Mouse (Mus musculus) heart, embryonic 13.5 days (tissue): Measurements from ENCODE around the gene Iltifb. TPM values are rescaled to one million over a fixed set of nuclear protein-coding genes. Genes with fewer than 3 reads are reported as not detected.
A peak's percentile ranks its signal among the peaks of the same experiment; 100 is the strongest.
"Not testable (repeated sequence)": the region's sequence is repeated elsewhere in the genome, so short reads cannot be mapped to it uniquely, and the experiment has no call there.

ENCODE experiments used
- ATAC-seq: fragments of 200-750 bp; cut with Nextera tagmentation; 2 replicates; pipeline ENCODE4 v1.8.0; 2017; ENCODE audit warnings: moderate TSS enrichment; ENCODE audit not compliant: insufficient number of reproducible peaks, low FRiP score, low TSS enrichment; ENCODE audit errors: extremely low read depth
- H3K27ac ChIP-seq: fragments of 300-500 bp; sonication (generic); replicated peaks from 2 replicates; pipeline ENCODE4 v1.5.1; 2015; ENCODE audit warnings: moderate library complexity, mild to moderate bottlenecking, inconsistent platforms
- H3K27me3 ChIP-seq: fragments of 300-500 bp; sonication (generic); replicated peaks from 2 replicates; pipeline ENCODE4 v1.6.1; 2015; ENCODE audit warnings: mild to moderate bottlenecking, inconsistent platforms
- H3K36me3 ChIP-seq: fragments of 300-500 bp; sonication (generic); 2 replicates; pipeline ENCODE4 v1.6.1; 2015; ENCODE audit warnings: mild to moderate bottlenecking, inconsistent platforms
- H3K4me1 ChIP-seq: fragments of 300-500 bp; sonication (generic); 2 replicates; pipeline ENCODE4 v1.6.1; 2015; ENCODE audit warnings: inconsistent platforms
- H3K4me2 ChIP-seq: fragments of 300-500 bp; sonication (generic); 2 replicates; pipeline ENCODE4 v1.6.1; 2015; ENCODE audit warnings: inconsistent platforms, mild to moderate bottlenecking, moderate library complexity
- H3K4me3 ChIP-seq: fragments of 300-500 bp; sonication (generic); 2 replicates; pipeline ENCODE4 v1.5.1; 2015; ENCODE audit warnings: moderate library complexity, mild to moderate bottlenecking, inconsistent platforms
- H3K9ac ChIP-seq: fragments of 300-500 bp; sonication (generic); 2 replicates; pipeline ENCODE4 v1.6.1; 2015; ENCODE audit warnings: inconsistent platforms, mild to moderate bottlenecking, moderate library complexity
- H3K9me3 ChIP-seq: fragments of 300-500 bp; sonication (generic); 2 replicates; pipeline ENCODE4 v1.6.1; 2016; ENCODE audit warnings: inconsistent platforms
- WGBS: fragments of 180-500 bp; shearing (Covaris S2); methylation state at CpG from one replicate; pipeline ENCODE4 v1.1.7; 2015; ENCODE audit warnings: mixed read lengths; 5-methylcytosine and 5-hydroxymethylcytosine counted together
- polyA plus RNA-seq: library from polyadenylated mRNA; unstranded; fragments of >200 nt; fragmentation: Nextera tagmentation; extraction: Ambion mirVana; gene quantifications from 2 replicates; pipeline ENCODE4 v1.2.1, GENCODE M21; 2015

Gene Iltifb
- polyA plus RNA-seq, result not detected in 2 replicates

GRCm38 (mm10) chr10:118294938-118295337, at the start of gene Iltifb:
Gene Iltifb, minus strand, starts transcription at chr10:118295038.
- Histone ChIP-seq H3K27me3 (no peaks in the 10 kb centered on the region), H3K4me3 (no peak within 1 kb of the TSS), H3K36me3 (no peaks in the 10 kb centered on the region), H3K9ac (no peak within 1 kb of the TSS), H3K4me2 (no peak within 1 kb of the TSS), H3K4me1 (no peaks in the 10 kb centered on the region), H3K9me3 (no peaks in the 10 kb centered on the region), H3K27ac (no peak within 1 kb of the TSS)
- no peak for ATAC-seq
- whole genome bisulfite sequencing, result 70% methylated on average over 6 of the region's 6 CpGs

- H3K27ac ChIP-seq, H3K27me3 ChIP-seq, H3K4me3 ChIP-seq, H3K9me3 ChIP-seq, ATAC-seq, H3K4me1 ChIP-seq, H3K4me2 ChIP-seq, H3K36me3 ChIP-seq, H3K9ac ChIP-seq: not testable (repeated sequence)
- no CpG with 5 or more reads among the region's 14 CpGs for WGBS
Observed at GRCm38 (mm10) chr10:118343155-118343554, 48.3 kb upstream of the Iltifb start, which contains the start of gene Gm9046. Gene Gm9046, minus strand, starts transcription at chr10:118343255.

- not testable (repeated sequence) for ATAC-seq
- no CpG with 5 or more reads among the region's 14 CpGs for WGBS
Observed at GRCm38 (mm10) chr10:118337731-118338130, 42.9 kb upstream of the Iltifb start, which contains the start of gene Gm9045. Gene Gm9045, minus strand, starts transcription at chr10:118337831.

DNA sequence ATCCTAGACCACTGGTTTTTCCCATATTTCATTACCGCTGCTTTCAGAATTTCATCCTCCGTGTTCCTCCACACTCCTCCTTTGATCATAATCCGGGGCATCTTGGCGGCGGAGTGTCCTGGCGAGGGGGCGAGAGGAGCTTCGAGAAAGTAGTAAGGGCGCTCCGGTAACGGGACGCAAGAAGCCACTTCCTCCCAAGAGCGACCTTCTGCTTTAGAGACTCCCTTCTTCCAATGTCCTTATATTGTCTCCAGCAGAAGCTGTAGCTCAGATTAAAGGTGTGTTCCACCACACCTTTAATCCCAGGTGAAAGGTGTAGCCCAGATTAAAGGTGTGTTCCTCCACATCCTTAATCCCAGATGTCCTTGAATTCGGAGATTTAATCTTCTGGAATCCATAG, 37.5 kb upstream of the Iltifb start, which contains the start of gene Gm9044:
TSS of gene Gm9044 (minus strand) at position 101 of the 400 bp plus-strand sequence.
- H3K9me3 ChIP-seq, H3K27ac ChIP-seq, ATAC-seq, H3K4me1 ChIP-seq, H3K36me3 ChIP-seq, H3K4me3 ChIP-seq, H3K4me2 ChIP-seq, H3K27me3 ChIP-seq, H3K9ac ChIP-seq: not testable (repeated sequence)
- WGBS, result no CpG with 5 or more reads among the region's 14 CpGs

More at GRCm38 (mm10) chr10:118337731-118338130, 42.9 kb upstream of the Iltifb start, which contains the start of gene Gm9045:
- H3K9ac ChIP-seq, H3K27ac ChIP-seq, H3K4me2 ChIP-seq, H3K27me3 ChIP-seq, H3K4me3 ChIP-seq, H3K36me3 ChIP-seq, H3K9me3 ChIP-seq, H3K4me1 ChIP-seq: not testable (repeated sequence)

DNA sequence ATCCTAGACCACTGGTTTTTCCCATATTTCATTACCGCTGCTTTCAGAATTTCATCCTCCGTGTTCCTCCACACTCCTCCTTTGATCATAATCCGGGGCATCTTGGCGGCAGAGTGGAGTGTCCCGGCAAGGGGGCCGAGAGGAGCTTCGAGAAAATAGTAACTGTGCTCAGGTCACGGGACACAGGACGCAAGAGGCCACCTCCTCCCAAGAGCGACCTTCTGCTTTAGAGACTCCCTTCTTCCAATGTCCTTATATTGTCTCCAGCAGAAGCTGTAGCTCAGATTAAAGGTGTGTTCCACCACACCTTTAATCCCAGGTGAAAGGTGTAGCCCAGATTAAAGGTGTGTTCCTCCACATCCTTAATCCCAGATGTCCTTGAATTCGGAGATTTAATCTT, 32.0 kb upstream of the Iltifb start, which contains the start of gene Gm9040:
TSS of gene Gm9040 (minus strand) at position 101 of the 400 bp plus-strand sequence.
- H3K27me3 ChIP-seq, H3K4me1 ChIP-seq, H3K27ac ChIP-seq, H3K9me3 ChIP-seq, H3K4me2 ChIP-seq, ATAC-seq, H3K36me3 ChIP-seq, H3K9ac ChIP-seq, H3K4me3 ChIP-seq: not testable (repeated sequence)
- no CpG with 5 or more reads among the region's 11 CpGs for WGBS

DNA sequence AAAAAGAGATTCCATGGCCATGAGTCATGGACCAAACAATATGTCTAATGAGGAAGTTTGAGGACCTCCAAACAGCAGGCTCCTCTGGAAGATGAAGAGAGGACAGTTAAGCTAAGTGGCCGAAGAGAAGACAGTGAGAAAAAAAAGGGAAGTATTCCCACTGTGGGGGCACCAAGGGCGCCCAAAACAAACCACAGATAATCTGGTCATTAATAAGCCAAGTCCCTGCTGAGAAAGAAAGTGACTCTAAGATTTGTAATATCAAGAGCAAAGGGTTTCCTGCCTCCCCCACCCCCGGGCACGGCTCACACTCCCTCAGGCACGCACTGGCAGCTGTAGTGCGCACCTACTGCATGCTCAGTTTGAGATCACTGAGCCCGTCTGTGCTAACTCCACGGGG, 24.2 kb upstream of the Iltifb start:
- no peaks in the 10 kb centered on the region for H3K9me3 ChIP-seq
- no peaks in the 10 kb centered on the region for H3K36me3 ChIP-seq
- 74% methylated on average over 8 of the region's 8 CpGs for WGBS
- no peak overlapping the region for H3K4me2 ChIP-seq
- no peaks in the 10 kb centered on the region for H3K27me3 ChIP-seq
- H3K9ac ChIP-seq, result no peak overlapping the region
- H3K4me3 ChIP-seq, result no peak overlapping the region
- H3K27ac ChIP-seq, result no peak overlapping the region
- H3K4me1 ChIP-seq, result no peaks in the 10 kb centered on the region
- ATAC-seq, result no peak

- H3K4me2 ChIP-seq, H3K36me3 ChIP-seq, H3K4me1 ChIP-seq, ATAC-seq, H3K9ac ChIP-seq, H3K4me3 ChIP-seq, H3K27ac ChIP-seq, H3K27me3 ChIP-seq, H3K9me3 ChIP-seq: not testable (repeated sequence)
- 32% methylated on average over 2 of the region's 2 CpGs for WGBS
Observed at GRCm38 (mm10) chr10:118302133-118302532, 7.3 kb upstream of the Iltifb start.

DNA sequence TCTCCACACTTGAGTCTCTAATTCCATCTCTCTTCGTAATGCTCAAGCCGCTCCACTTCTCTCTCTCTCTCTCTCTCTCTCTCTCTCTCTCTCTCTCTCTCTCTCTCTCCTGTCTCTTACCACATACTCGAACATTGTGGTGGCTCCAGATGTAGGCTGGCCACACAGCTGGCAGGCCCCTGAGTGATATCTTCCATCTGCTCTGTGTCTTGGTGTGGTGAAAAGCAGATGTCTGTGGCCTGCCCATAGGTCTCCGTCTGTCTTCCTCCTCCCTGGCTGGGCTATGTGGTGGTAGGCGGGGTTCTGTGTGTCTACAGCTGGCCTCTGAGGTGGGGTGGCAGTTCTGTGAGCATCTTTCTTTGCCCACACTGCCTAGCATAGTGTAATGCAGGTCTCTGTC, 11.8 kb downstream of the Iltifb start:
- not testable (repeated sequence) for H3K27ac ChIP-seq, H3K9ac ChIP-seq, H3K27me3 ChIP-seq, H3K4me1 ChIP-seq, H3K36me3 ChIP-seq, H3K4me2 ChIP-seq, H3K4me3 ChIP-seq, ATAC-seq, H3K9me3 ChIP-seq
- WGBS, result 53% methylated on average over 3 of the region's 5 CpGs

DNA sequence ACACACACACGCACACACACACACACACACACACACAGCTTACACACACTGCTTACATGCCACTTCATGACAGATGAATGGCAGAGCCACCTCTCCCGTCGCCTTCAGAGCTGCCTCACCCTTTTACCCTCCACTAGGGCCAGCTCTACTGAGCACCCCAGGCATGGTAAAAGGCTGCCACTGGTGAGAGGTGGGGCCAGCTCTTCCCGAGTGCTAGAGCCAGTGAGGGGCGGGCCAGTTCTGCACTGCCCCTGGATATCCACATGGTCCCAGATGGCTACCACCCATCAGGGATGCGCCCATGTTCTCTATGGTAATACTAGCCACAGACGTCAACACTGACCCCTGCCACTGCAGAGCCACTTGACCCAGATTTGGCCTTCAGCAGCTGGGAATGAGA, 12.3 kb downstream of the Iltifb start:
- not testable (repeated sequence) for H3K9me3 ChIP-seq, H3K9ac ChIP-seq, H3K4me2 ChIP-seq, H3K36me3 ChIP-seq, H3K4me3 ChIP-seq, H3K4me1 ChIP-seq, H3K27ac ChIP-seq, H3K27me3 ChIP-seq
- ATAC-seq, result peak; percentile 51
- WGBS, result 49% methylated on average over 6 of the region's 7 CpGs

DNA sequence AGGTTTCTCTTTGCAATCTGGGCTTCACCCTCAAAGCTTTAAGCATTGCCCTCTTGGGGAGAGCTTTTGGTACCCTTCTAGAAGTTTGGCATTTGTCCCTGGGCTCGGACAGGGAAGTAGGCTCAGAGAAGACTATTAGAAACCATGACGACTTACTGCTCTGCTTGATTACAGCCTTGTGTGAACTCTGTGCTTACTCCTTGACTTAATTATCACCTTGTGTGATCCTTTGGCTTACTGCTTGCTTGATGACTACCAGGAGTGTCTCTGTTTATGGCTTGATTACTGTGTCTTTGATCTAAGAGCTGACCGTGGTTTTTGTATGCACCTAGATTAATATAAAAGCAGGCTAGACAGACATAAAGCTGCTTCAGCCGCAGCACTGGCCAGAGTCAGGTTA, 16.8 kb downstream of the Iltifb start:
- not testable (repeated sequence) for H3K27me3 ChIP-seq, H3K9ac ChIP-seq, H3K4me1 ChIP-seq, H3K27ac ChIP-seq, ATAC-seq, H3K9me3 ChIP-seq, H3K4me3 ChIP-seq, H3K4me2 ChIP-seq, H3K36me3 ChIP-seq
- WGBS, result no CpG with 5 or more reads among the region's 4 CpGs

DNA sequence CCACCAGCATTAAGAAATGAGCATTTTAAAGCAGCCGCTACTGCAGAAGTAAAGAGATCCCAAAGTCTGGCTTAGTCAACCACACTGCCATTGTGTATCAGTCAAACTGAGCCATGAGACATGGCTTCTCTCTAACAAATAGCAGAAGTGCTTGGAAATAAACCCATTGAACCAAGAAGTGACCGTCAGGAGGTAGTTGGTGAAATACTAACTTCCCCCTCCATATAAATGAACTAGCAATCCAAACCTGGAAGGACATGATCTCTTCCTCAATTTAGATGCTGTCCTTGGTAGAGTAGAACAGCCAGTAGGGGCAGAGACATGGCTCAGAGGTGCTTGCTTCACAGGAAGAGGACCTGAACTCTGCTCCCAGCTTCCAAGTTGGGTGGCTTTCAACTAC, 23.4 kb downstream of the Iltifb start:
- H3K9ac ChIP-seq, H3K27ac ChIP-seq, H3K9me3 ChIP-seq, H3K4me1 ChIP-seq, H3K4me3 ChIP-seq, ATAC-seq, H3K4me2 ChIP-seq, H3K36me3 ChIP-seq, H3K27me3 ChIP-seq: not testable (repeated sequence)
- WGBS, result 71% methylated on average over 1 of the region's 2 CpGs

GRCm38 (mm10) chr10:118268812-118269211, 26.0 kb downstream of the Iltifb start:
- not testable (repeated sequence) for ATAC-seq, H3K9ac ChIP-seq, H3K27ac ChIP-seq, H3K4me1 ChIP-seq, H3K9me3 ChIP-seq, H3K27me3 ChIP-seq, H3K4me2 ChIP-seq, H3K36me3 ChIP-seq, H3K4me3 ChIP-seq
- 56% methylated on average over 2 of the region's 8 CpGs for WGBS
